Mouse (Mus musculus) midbrain, embryonic 10.5 days (tissue): Measurements from ENCODE around the gene Tent4a. TPM values are rescaled to one million over a fixed set of nuclear protein-coding genes. Genes with fewer than 3 reads are reported as not detected.

Source experiments
- DNase-seq: peaks from one replicate; pipeline ENCODE4 v3.0.0-alpha.2; 2017; ENCODE audit warnings: low spot score
- H3K27ac ChIP-seq: fragments of 300-500 bp; sonication (generic); replicated peaks from 2 replicates; pipeline ENCODE4 v1.5.1; 2016; ENCODE audit warnings: mild to moderate bottlenecking
- H3K27me3 ChIP-seq: fragments of 300-500 bp; sonication (generic); 2 replicates; pipeline ENCODE4 v1.6.1; 2016; ENCODE audit warnings: low read depth, mild to moderate bottlenecking; ENCODE audit not compliant: poor library complexity, severe bottlenecking
- H3K36me3 ChIP-seq: fragments of 300-500 bp; sonication (generic); 2 replicates; pipeline ENCODE4 v1.6.1; 2016; ENCODE audit warnings: mild to moderate bottlenecking, moderate library complexity
- H3K4me1 ChIP-seq: fragments of 300-500 bp; sonication (generic); 2 replicates; pipeline ENCODE4 v1.6.1; 2016
- H3K4me3 ChIP-seq: fragments of 300-500 bp; sonication (generic); 2 replicates; pipeline ENCODE4 v1.5.1; 2016; ENCODE audit warnings: mild to moderate bottlenecking, moderate library complexity
- H3K9me3 ChIP-seq: fragments of 300-500 bp; sonication (generic); replicated peaks from 2 replicates; pipeline ENCODE4 v1.6.1; 2016; ENCODE audit warnings: mild to moderate bottlenecking
- WGBS: fragments of 180-500 bp; shearing (Covaris S2); methylation state at CpG from one replicate; pipeline ENCODE4 v1.1.7; 2016; 5-methylcytosine and 5-hydroxymethylcytosine counted together
- polyA plus RNA-seq: library from polyadenylated mRNA; unstranded; fragments of >200 nt; fragmentation: Nextera tagmentation; extraction: Ambion mirVana; gene quantifications from 2 replicates; pipeline ENCODE4 v1.2.1, GENCODE M21; 2016

Tent4a gene
- polyA plus RNA-seq, 1 experiment from 2014 or later: 4.9 TPM

- Histone ChIP-seq H3K4me1 (no peaks in the 10 kb centered on the region), H3K27ac (no peak overlapping the region), H3K9me3 (no peaks in the 10 kb centered on the region), H3K27me3 (no peaks in the 10 kb centered on the region), H3K4me3 (no peak overlapping the region), H3K36me3 (peaks cover 96% of the 10 kb centered on the region)
- no peak for DNase-seq
- 88% methylated on average over 12 of the region's 12 CpGs for WGBS
Measured at GRCm38 (mm10) chr13:69506341-69507086, 27.9 kb downstream of the Tent4a start.

DNA sequence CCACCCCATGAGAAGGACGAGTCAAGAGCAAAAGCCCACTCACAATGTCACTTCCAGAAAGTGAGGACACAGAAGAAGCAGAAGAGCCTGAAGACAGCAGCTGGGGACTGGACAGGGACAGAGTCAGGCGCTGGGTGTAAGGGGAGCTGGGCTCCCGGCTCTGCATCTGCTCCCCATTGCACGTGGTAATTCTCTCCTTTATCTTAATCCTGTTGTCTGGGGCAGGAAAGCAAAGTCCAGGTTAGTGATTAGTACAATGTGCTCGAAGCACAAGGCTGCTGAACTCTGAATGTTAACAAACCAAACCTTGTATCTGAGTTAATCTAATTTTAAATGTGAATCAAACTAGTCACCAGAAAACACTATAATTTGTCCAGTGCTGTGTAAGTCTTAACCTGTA is 31.6 kb downstream of the Tent4a start:
- DNase-seq: no peak
- H3K4me3 ChIP-seq: no peak overlapping the region
- H3K27me3 ChIP-seq: no peaks in the 10 kb centered on the region
- no peak overlapping the region for H3K27ac ChIP-seq
- no peaks in the 10 kb centered on the region for H3K9me3 ChIP-seq
- peaks cover 100% of the 10 kb centered on the region for H3K36me3 ChIP-seq
- WGBS: 85% methylated on average over 5 of the region's 5 CpGs
- no peaks in the 10 kb centered on the region for H3K4me1 ChIP-seq

DNA sequence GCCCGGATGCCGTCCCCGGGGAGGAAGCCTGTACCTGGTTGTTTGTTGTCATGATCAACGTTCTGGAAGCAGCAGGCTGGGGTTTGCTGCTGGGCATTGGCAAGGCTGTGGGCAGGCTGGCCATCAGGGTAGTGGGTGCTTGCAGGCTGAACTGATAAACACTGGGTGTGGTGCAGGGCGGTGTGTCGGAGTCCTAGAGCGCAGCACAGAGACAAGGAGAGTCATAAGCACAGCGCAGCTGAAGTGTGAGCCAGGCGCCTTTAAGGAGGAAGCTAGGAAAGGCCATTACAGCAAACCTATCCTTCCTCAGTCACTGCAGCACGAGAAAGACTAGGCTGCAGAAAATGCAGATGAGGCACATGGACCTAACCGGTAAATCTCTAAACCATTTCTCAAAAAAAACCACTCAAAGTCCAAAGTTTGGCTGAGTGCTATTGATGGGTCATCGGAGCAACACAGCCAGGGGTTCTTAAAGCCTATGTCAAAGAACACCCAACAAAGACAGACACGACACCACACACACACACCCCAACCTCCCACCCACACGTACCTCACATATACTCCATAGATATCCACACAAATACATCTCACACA is 32.2 kb downstream of the Tent4a start:
- no peaks in the 10 kb centered on the region for H3K9me3 ChIP-seq
- WGBS: 96% methylated on average over 14 of the region's 14 CpGs
- no peaks in the 10 kb centered on the region for H3K4me1 ChIP-seq
- H3K27ac ChIP-seq: no peak overlapping the region
- H3K36me3 ChIP-seq: peaks cover 100% of the 10 kb centered on the region
- no peaks in the 10 kb centered on the region for H3K27me3 ChIP-seq
- no peak overlapping the region for H3K4me3 ChIP-seq
- DNase-seq: no peak

GRCm38 (mm10) chr13:69498276-69498675 is 36.1 kb downstream of the Tent4a start:
- WGBS: 91% methylated on average over 5 of the region's 5 CpGs
- H3K4me3 ChIP-seq: no peak overlapping the region
- no peaks in the 10 kb centered on the region for H3K27me3 ChIP-seq
- DNase-seq: no peak
- H3K9me3 ChIP-seq: no peaks in the 10 kb centered on the region
- no peak overlapping the region for H3K27ac ChIP-seq
- H3K36me3 ChIP-seq: peaks cover 76% of the 10 kb centered on the region
- no peaks in the 10 kb centered on the region for H3K4me1 ChIP-seq

GRCm38 (mm10) chr13:69492876-69493463 is 41.4 kb downstream of the Tent4a start:
- no peaks in the 10 kb centered on the region for H3K9me3 ChIP-seq
- H3K4me1 ChIP-seq: peaks cover 9% of the 10 kb centered on the region
- DNase-seq: peak; percentile 43
- peaks cover 23% of the 10 kb centered on the region for H3K27me3 ChIP-seq
- WGBS: 30% methylated on average over 7 of the region's 7 CpGs
- peaks cover 23% of the 10 kb centered on the region for H3K36me3 ChIP-seq
- H3K4me3 ChIP-seq: no peak overlapping the region
- H3K27ac ChIP-seq: no peak overlapping the region

DNA sequence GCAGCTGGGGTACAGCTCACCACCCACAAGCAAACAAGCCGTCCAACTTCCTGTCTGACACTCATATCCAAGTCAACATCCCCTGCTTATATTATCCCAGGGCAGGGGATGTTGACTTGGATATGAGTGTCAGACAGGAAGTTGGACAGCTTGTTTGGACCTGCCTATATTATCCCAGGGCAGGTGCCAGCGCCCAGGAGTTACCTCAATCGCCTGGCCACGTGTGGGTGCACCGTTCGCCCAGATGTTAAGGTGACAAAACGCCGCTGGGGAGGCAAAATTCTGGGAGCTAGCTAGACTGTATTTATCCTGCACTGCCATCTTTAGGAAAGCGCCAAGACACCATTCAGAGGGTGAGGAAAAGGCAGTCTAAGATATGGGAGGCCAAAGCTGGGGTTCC is 44.6 kb downstream of the Tent4a start:
- no peak overlapping the region for H3K27ac ChIP-seq

GRCm38 (mm10) chr13:69488565-69489255 is 45.7 kb downstream of the Tent4a start:
- Histone ChIP-seq H3K4me3 (peak overlapping the region; percentile 45), H3K27ac (no peak overlapping the region), H3K4me1 (peaks cover 29% of the 10 kb centered on the region), H3K9me3 (no peaks in the 10 kb centered on the region), H3K27me3 (peaks cover 64% of the 10 kb centered on the region), H3K36me3 (no peaks in the 10 kb centered on the region)
- 39% methylated on average over 13 of the region's 13 CpGs for WGBS
- DNase-seq: no peak

More for the DNA sequence above, 44.6 kb downstream of the Tent4a start:
- peaks cover 29% of the 10 kb centered on the region for H3K4me1 ChIP-seq
- H3K9me3 ChIP-seq: no peaks in the 10 kb centered on the region
- no peak for DNase-seq
- H3K36me3 ChIP-seq: no peaks in the 10 kb centered on the region
- 88% methylated on average over 9 of the region's 9 CpGs for WGBS
- peaks cover 55% of the 10 kb centered on the region for H3K27me3 ChIP-seq
- H3K4me3 ChIP-seq: no peak overlapping the region

- H3K4me1 ChIP-seq: peaks cover 30% of the 10 kb centered on the region
- H3K36me3 ChIP-seq: no peaks in the 10 kb centered on the region
- no peaks in the 10 kb centered on the region for H3K9me3 ChIP-seq
- peak; percentile 34 for DNase-seq
- H3K27ac ChIP-seq: no peak overlapping the region
- H3K27me3 ChIP-seq: peaks cover 74% of the 10 kb centered on the region
- WGBS: under 1% methylated on average over 26 of the region's 26 CpGs
- H3K4me3 ChIP-seq: peak overlapping the region; percentile 45
Measured at GRCm38 (mm10) chr13:69487611-69488275, 46.7 kb downstream of the Tent4a start.

DNA sequence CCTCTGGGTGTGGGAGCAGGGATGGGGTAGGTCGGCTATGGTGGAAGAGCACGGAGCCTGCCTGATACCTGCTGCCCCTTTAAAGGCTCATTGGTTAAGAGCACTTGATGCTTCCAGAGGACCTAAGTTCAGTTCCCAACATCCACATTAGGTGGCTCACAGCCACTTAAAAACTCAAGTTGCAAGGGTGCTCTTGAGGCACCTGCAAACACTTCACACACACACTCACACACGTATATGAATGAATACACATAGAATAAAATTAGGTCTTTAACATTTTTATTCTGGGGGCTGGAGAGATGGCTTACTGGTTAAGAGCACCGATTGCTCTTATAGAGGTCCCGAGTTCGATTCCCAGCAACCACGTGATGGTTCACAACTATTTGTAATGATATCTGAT is 47.3 kb downstream of the Tent4a start:
- Histone ChIP-seq H3K27me3 (peaks cover 80% of the 10 kb centered on the region), H3K36me3 (no peaks in the 10 kb centered on the region), H3K4me1 (peaks cover 35% of the 10 kb centered on the region), H3K9me3 (no peaks in the 10 kb centered on the region), H3K27ac (no peak overlapping the region), H3K4me3 (no peak overlapping the region; the same call in 1 of the 2 replicates)
- 82% methylated on average over 7 of the region's 7 CpGs for WGBS
- DNase-seq: no peak

GRCm38 (mm10) chr13:69485833-69486232 is 48.6 kb downstream of the Tent4a start:
- no peak for DNase-seq
- Histone ChIP-seq H3K4me1 (peaks cover 48% of the 10 kb centered on the region), H3K4me3 (no peak overlapping the region), H3K9me3 (no peaks in the 10 kb centered on the region), H3K36me3 (no peaks in the 10 kb centered on the region), H3K27ac (no peak overlapping the region), H3K27me3 (peaks cover 93% of the 10 kb centered on the region)
- 75% methylated on average over 7 of the region's 7 CpGs for WGBS

DNA sequence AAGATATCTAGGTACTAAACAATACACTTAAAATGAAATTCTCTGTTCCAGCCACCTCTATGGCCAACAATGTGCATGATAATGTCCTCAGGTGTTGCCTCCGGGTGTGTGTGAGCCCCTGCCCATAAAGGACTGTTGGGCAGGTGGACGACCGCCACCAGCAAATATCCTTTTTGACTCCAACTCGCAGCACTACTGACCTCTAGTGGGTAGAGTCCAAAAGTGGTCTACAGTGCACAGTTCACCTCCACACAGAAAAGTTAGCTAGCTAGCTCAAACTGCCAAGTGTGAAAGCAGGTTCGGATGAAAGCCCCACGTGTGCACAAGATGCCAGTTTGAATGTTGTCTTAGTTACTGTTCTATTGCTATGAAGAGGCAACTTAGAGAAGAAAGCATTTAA is 49.1 kb downstream of the Tent4a start:
- Histone ChIP-seq H3K4me1 (peaks cover 50% of the 10 kb centered on the region), H3K27me3 (peaks cover 98% of the 10 kb centered on the region), H3K4me3 (no peak overlapping the region), H3K27ac (no peak overlapping the region), H3K36me3 (no peaks in the 10 kb centered on the region), H3K9me3 (no peaks in the 10 kb centered on the region)
- WGBS: 20% methylated on average over 6 of the region's 6 CpGs
- peak; percentile 37 for DNase-seq

DNA sequence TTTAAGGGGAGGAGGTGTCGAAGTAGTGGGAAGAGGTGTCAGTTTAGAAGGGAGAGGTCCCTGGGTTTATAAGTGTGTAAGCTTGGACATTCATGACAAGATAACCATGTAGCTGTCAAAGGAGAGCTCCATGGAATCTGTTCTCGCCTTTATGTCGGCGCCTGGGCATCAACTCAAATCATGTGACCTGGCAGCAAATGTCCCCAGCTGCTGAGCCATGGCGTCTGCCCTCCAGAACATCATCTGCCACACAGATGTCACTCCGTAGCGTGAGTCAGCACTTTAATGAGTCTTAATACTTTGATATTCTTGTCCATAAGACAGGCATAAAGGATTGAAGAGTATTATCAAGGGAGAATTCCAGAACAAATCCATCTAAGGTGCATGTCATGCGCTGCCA is 51.7 kb downstream of the Tent4a start:
- no peak overlapping the region for H3K27ac ChIP-seq
- H3K36me3 ChIP-seq: no peaks in the 10 kb centered on the region
- no peak for DNase-seq
- H3K9me3 ChIP-seq: no peaks in the 10 kb centered on the region
- peaks cover 81% of the 10 kb centered on the region for H3K27me3 ChIP-seq
- WGBS: 66% methylated on average over 8 of the region's 8 CpGs
- peaks cover 39% of the 10 kb centered on the region for H3K4me1 ChIP-seq
- H3K4me3 ChIP-seq: no peak overlapping the region
